Mouse (Mus musculus): Measurements from ENCODE around the gene Cotl1. TPM values are rescaled to one million over a fixed set of nuclear protein-coding genes. Genes with fewer than 3 reads are reported as not detected.

Cotl1 gene
- polyA plus RNA-seq, 1 experiment from 2014 or later: 92.3 TPM

GRCm38 (mm10) chr8:119827721-119828153 is 12.6 kb downstream of the Cotl1 start:
- no peaks in the 10 kb centered on the region for H3K36me3 ChIP-seq (ENCODE audit: poor library complexity, severe bottlenecking)
- H3K4me1 ChIP-seq: peaks cover 71% of the 10 kb centered on the region
- H3K4me2 ChIP-seq: no peak overlapping the region
- H3K9ac ChIP-seq: 0 out of 2 replicates have a peak overlapping the region, but pooled peaks have one; percentile 3
- no peak for ATAC-seq
- no peaks in the 10 kb centered on the region for H3K27me3 ChIP-seq
- H3K27ac ChIP-seq: no peak overlapping the region
- H3K9me3 ChIP-seq (replicated peaks): no peaks in the 10 kb centered on the region
- 28% methylated on average over 4 of the region's 4 CpGs for WGBS
- H3K4me3 ChIP-seq: no peak overlapping the region

GRCm38 (mm10) chr8:119826982-119827381 is 13.4 kb downstream of the Cotl1 start:
- Histone ChIP-seq H3K4me3 (no peak overlapping the region), H3K4me2 (no peak overlapping the region), H3K4me1 (peaks cover 63% of the 10 kb centered on the region), H3K27me3 (no peaks in the 10 kb centered on the region), H3K36me3 (ENCODE audit: poor library complexity, severe bottlenecking) (peaks cover 7% of the 10 kb centered on the region), H3K27ac (no peak overlapping the region), H3K9me3 (replicated peaks) (no peaks in the 10 kb centered on the region), H3K9ac (no peak overlapping the region)
- WGBS: 80% methylated on average over 5 of the region's 5 CpGs
- ATAC-seq: no peak

GRCm38 (mm10) chr8:119825950-119826730 is 14.2 kb downstream of the Cotl1 start:
- no peak for ATAC-seq
- Histone ChIP-seq H3K27ac (no peak overlapping the region), H3K27me3 (no peaks in the 10 kb centered on the region), H3K9me3 (replicated peaks) (no peaks in the 10 kb centered on the region), H3K4me3 (no peak overlapping the region), H3K4me1 (peaks cover 55% of the 10 kb centered on the region), H3K4me2 (no peak overlapping the region), H3K36me3 (ENCODE audit: poor library complexity, severe bottlenecking) (peaks cover 14% of the 10 kb centered on the region), H3K9ac (no peak overlapping the region)
- WGBS: 92% methylated on average over 19 of the region's 19 CpGs

GRCm38 (mm10) chr8:119824809-119825273 is 15.5 kb downstream of the Cotl1 start:
- no peak for ATAC-seq
- Histone ChIP-seq H3K36me3 (ENCODE audit: poor library complexity, severe bottlenecking) (peaks cover 27% of the 10 kb centered on the region), H3K27me3 (no peaks in the 10 kb centered on the region), H3K4me2 (no peak overlapping the region), H3K4me1 (peaks cover 42% of the 10 kb centered on the region), H3K4me3 (no peak overlapping the region), H3K9me3 (replicated peaks) (no peaks in the 10 kb centered on the region), H3K9ac (no peak overlapping the region), H3K27ac (no peak overlapping the region)
- 82% methylated on average over 11 of the region's 11 CpGs for WGBS

- Histone ChIP-seq H3K9ac (no peak overlapping the region), H3K4me3 (no peak overlapping the region), H3K27me3 (no peaks in the 10 kb centered on the region), H3K36me3 (ENCODE audit: poor library complexity, severe bottlenecking) (peaks cover 34% of the 10 kb centered on the region), H3K27ac (no peak overlapping the region), H3K4me2 (no peak overlapping the region), H3K4me1 (peaks cover 38% of the 10 kb centered on the region), H3K9me3 (replicated peaks) (no peaks in the 10 kb centered on the region)
- 42% methylated on average over 4 of the region's 4 CpGs for WGBS
- ATAC-seq: no peak
Measured at GRCm38 (mm10) chr8:119824100-119824499, 16.2 kb downstream of the Cotl1 start.

GRCm38 (mm10) chr8:119823278-119823677 is 17.1 kb downstream of the Cotl1 start:
- WGBS: 97% methylated on average over 9 of the region's 9 CpGs
- Histone ChIP-seq H3K4me3 (no peak overlapping the region), H3K27ac (no peak overlapping the region)

GRCm38 (mm10) chr8:119821691-119822090 is 18.7 kb downstream of the Cotl1 start:
- Histone ChIP-seq H3K4me2 (no peak overlapping the region), H3K4me3 (no peak overlapping the region), H3K27me3 (no peaks in the 10 kb centered on the region), H3K27ac (no peak overlapping the region), H3K36me3 (ENCODE audit: poor library complexity, severe bottlenecking) (peaks cover 40% of the 10 kb centered on the region), H3K4me1 (peaks cover 29% of the 10 kb centered on the region), H3K9ac (no peak overlapping the region), H3K9me3 (replicated peaks) (no peaks in the 10 kb centered on the region)
- no peak for ATAC-seq
- WGBS: 93% methylated on average over 6 of the region's 6 CpGs

More at GRCm38 (mm10) chr8:119823278-119823677, 17.1 kb downstream of the Cotl1 start:
- H3K9me3 ChIP-seq (replicated peaks): no peaks in the 10 kb centered on the region
- peaks cover 40% of the 10 kb centered on the region for H3K36me3 ChIP-seq (ENCODE audit: poor library complexity, severe bottlenecking)
- peaks cover 29% of the 10 kb centered on the region for H3K4me1 ChIP-seq
- no peak overlapping the region for H3K9ac ChIP-seq
- no peak overlapping the region for H3K4me2 ChIP-seq
- H3K27me3 ChIP-seq: no peaks in the 10 kb centered on the region
- ATAC-seq: no peak

GRCm38 (mm10) chr8:119819976-119820375 is 20.4 kb downstream of the Cotl1 start:
- no peak overlapping the region for H3K4me2 ChIP-seq
- H3K4me1 ChIP-seq: peaks cover 30% of the 10 kb centered on the region
- H3K27ac ChIP-seq: no peak overlapping the region
- H3K4me3 ChIP-seq: no peak overlapping the region
- H3K36me3 ChIP-seq (ENCODE audit: poor library complexity, severe bottlenecking): peaks cover 47% of the 10 kb centered on the region
- 94% methylated on average over 8 of the region's 8 CpGs for WGBS
- no peaks in the 10 kb centered on the region for H3K27me3 ChIP-seq
- no peak for ATAC-seq
- no peak overlapping the region for H3K9ac ChIP-seq
- H3K9me3 ChIP-seq (replicated peaks): no peaks in the 10 kb centered on the region

GRCm38 (mm10) chr8:119819316-119819715 is 21.0 kb downstream of the Cotl1 start:
- Histone ChIP-seq H3K4me1 (peaks cover 24% of the 10 kb centered on the region), H3K27ac (no peak overlapping the region), H3K9me3 (replicated peaks) (no peaks in the 10 kb centered on the region), H3K9ac (no peak overlapping the region), H3K4me3 (no peak overlapping the region), H3K27me3 (no peaks in the 10 kb centered on the region), H3K4me2 (no peak overlapping the region), H3K36me3 (ENCODE audit: poor library complexity, severe bottlenecking) (peaks cover 52% of the 10 kb centered on the region)
- 65% methylated on average over 7 of the region's 7 CpGs for whole genome bisulfite sequencing
- no peak for ATAC-seq

- Histone ChIP-seq H3K9ac (no peak overlapping the region), H3K9me3 (replicated peaks) (no peaks in the 10 kb centered on the region), H3K27me3 (no peaks in the 10 kb centered on the region), H3K36me3 (ENCODE audit: poor library complexity, severe bottlenecking) (peaks cover 49% of the 10 kb centered on the region), H3K27ac (no peak overlapping the region), H3K4me3 (no peak overlapping the region), H3K4me2 (no peak overlapping the region), H3K4me1 (peaks cover 27% of the 10 kb centered on the region; the same call in 1 of the 2 replicates)
- WGBS: 37% methylated on average over 12 of the region's 12 CpGs
- ATAC-seq: no peak
Measured at GRCm38 (mm10) chr8:119817446-119817845, 22.9 kb downstream of the Cotl1 start.

- Histone ChIP-seq H3K4me3 (no peak overlapping the region), H3K4me2 (no peak overlapping the region), H3K4me1 (peaks cover 30% of the 10 kb centered on the region; the same call in 1 of the 2 replicates), H3K27ac (no peak overlapping the region), H3K9ac (no peak overlapping the region), H3K36me3 (ENCODE audit: poor library complexity, severe bottlenecking) (peaks cover 39% of the 10 kb centered on the region), H3K27me3 (no peaks in the 10 kb centered on the region), H3K9me3 (replicated peaks) (no peaks in the 10 kb centered on the region)
- WGBS: 71% methylated on average over 6 of the region's 6 CpGs
- ATAC-seq: no peak
Measured at GRCm38 (mm10) chr8:119816219-119816618, 24.1 kb downstream of the Cotl1 start.

GRCm38 (mm10) chr8:119812650-119813431 is 27.5 kb downstream of the Cotl1 start:
- H3K9me3 ChIP-seq (replicated peaks): no peaks in the 10 kb centered on the region
- H3K27me3 ChIP-seq: no peaks in the 10 kb centered on the region
- H3K9ac ChIP-seq: no peak overlapping the region
- H3K4me2 ChIP-seq: no peak overlapping the region
- H3K27ac ChIP-seq: no peak overlapping the region
- peaks cover 45% of the 10 kb centered on the region for H3K4me1 ChIP-seq
- H3K36me3 ChIP-seq (ENCODE audit: poor library complexity, severe bottlenecking): peaks cover 28% of the 10 kb centered on the region
- no peak for ATAC-seq
- no peak overlapping the region for H3K4me3 ChIP-seq
- 84% methylated on average over 12 of the region's 12 CpGs for WGBS

Data from forebrain, embryonic 13.5 days (tissue).